Mouse (Mus musculus) embryonic fibroblast, embryonic 13.5 days (primary cell): ENCODE results near the gene Raet1d.
"Not testable (repeated sequence)": the region's sequence is repeated elsewhere in the genome, so short reads cannot be mapped to it uniquely, and the experiment has no call there.

Experiments used
- CTCF ChIP-seq: IDR thresholded peaks from 2 replicates; pipeline ENCODE4 v1.5.1; 2011; ENCODE audit warnings: mild to moderate bottlenecking, control low read depth, low read length, moderate library complexity, borderline replicate concordance; ENCODE audit not compliant: insufficient read depth
- POLR2A ChIP-seq: IDR thresholded peaks from 2 replicates; pipeline ENCODE4 v1.6.1; 2011; ENCODE audit warnings: low read depth, mild to moderate bottlenecking, control low read depth, low read length, moderate library complexity

GRCm38 (mm10) chr10:22381226-22381625 lies 20.9 kb downstream of the Raet1d start:
- not testable (repeated sequence) for TF ChIP-seq CTCF, POLR2A
